Mouse (Mus musculus): ENCODE measurements around the gene Fam120a.

DNA sequence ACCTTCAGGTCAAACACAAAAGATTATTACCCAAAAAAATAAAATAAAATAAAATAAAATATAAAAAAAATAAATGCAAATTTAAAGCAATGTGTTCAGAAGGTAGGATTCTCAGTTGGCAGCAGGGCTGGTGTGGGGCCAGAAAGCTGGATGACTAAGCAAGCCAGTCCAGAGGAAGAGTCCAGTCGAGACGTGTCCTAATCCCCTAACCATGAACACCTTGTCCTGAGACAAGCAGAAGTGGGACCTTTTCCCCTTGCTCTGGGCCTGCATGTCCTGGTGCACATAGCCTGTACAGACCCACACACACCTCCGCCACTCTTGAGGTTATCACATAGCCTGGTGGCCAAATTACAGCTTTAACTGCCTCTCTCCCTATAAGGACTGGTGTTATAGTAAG is 35.1 kb downstream of the Fam120a start:
- TF ChIP-seq CTCF (IDR thresholded peaks at IDR 0.05; ENCODE audit: low read depth, low read length) (no peak), POLR2AphosphoS5 (IDR thresholded peaks at IDR 0.05; ENCODE audit: insufficient replicate concordance, low read depth, low read length) (no peak), GATA1 (IDR thresholded peaks at IDR 0.05; ENCODE audit: borderline replicate concordance, low read length) (no peak)
